Mouse (Mus musculus) CH12.LX (cell line): ENCODE measurements at regions not wholly inside any gene's neighbourhood (a gene's known extent, or its start where the extent isn't known, plus 50 kb on each side); places are given as distances from the start of the nearest gene placed in this dataset.

Source experiments
- DNase-seq: peaks from one replicate; pipeline ENCODE4 v3.0.0-alpha.2; 2013; ENCODE audit errors: extremely low read depth
- H3K27ac ChIP-seq: 2 replicates; pipeline ENCODE4 v1.5.1; 2012; ENCODE audit warnings: low read depth, mild to moderate bottlenecking, control low read depth, moderate library complexity; ENCODE audit not compliant: insufficient read depth
- H3K27me3 ChIP-seq: replicated peaks from 2 replicates; pipeline ENCODE3; 2012; ENCODE audit warnings: inconsistent platforms
- H3K36me3 ChIP-seq, 2 experiments: replicated peaks in 1 of 2; 2 replicates each; pipeline versions ENCODE3 to v1.6.1; 2012; ENCODE audit warnings: inconsistent platforms in 1 of 2, low read length in 1 of 2, mild to moderate bottlenecking in 1 of 2, mixed read lengths in 1 of 2, moderate library complexity in 1 of 2; ENCODE audit not compliant: control insufficient read depth in 1 of 2, insufficient read depth in 1 of 2
- H3K4me1 ChIP-seq, 2 experiments: 2 replicates each; pipeline ENCODE4 v1.6.1; 2012; ENCODE audit warnings: inconsistent platforms in 1 of 2, moderate library complexity in 1 of 2; ENCODE audit not compliant: insufficient read depth in 2 of 2, control insufficient read depth in 1 of 2
- H3K4me2 ChIP-seq: 2 replicates; pipeline ENCODE4 v1.6.1; 2012; ENCODE audit warnings: low read depth, mild to moderate bottlenecking, control low read depth; ENCODE audit not compliant: poor library complexity, insufficient read depth, severe bottlenecking
- H3K4me3 ChIP-seq, 3 experiments: fragments of 150-350 bp in 1 of 3; sonication (generic) in 1 of 3; replicated peaks in 1 of 3; 2 replicates each; pipeline versions ENCODE3 to v1.5.1; 2011 to 2012; ENCODE audit warnings: low read depth in 2 of 3, low read length in 2 of 3, mild to moderate bottlenecking in 2 of 3, moderate library complexity in 2 of 3, control low read depth in 1 of 3, improper control_type of control experiment in 1 of 3, inconsistent platforms in 1 of 3, mixed read lengths in 1 of 3; ENCODE audit not compliant: poor library complexity in 1 of 3
- H3K79me2 ChIP-seq: replicated peaks from 2 replicates; pipeline ENCODE4 v1.6.1; 2012; ENCODE audit warnings: mild to moderate bottlenecking, moderate library complexity; ENCODE audit not compliant: control insufficient read depth, poor library complexity, insufficient read depth, severe bottlenecking; ENCODE audit errors: extremely low read depth
- H3K9ac ChIP-seq: 2 replicates; pipeline ENCODE4 v1.6.1; 2012; ENCODE audit warnings: low read depth, mild to moderate bottlenecking, control low read depth, moderate library complexity; ENCODE audit not compliant: insufficient read depth
- H3K9me3 ChIP-seq: replicated peaks from 2 replicates; pipeline ENCODE3; 2012; ENCODE audit warnings: low read length, inconsistent platforms, mixed read lengths
- CHD2 ChIP-seq: IDR thresholded peaks from 2 replicates; pipeline ENCODE4 v1.6.1; 2011; ENCODE audit warnings: low read length, improper control_type of control experiment
- CTCF ChIP-seq, 2 experiments: IDR thresholded peaks in 1 of 2; conservative IDR thresholded peaks in 1 of 2; 2 replicates each; pipeline ENCODE4 v1.5.1; 2011 to 2012; ENCODE audit warnings: low read depth in 2 of 2, low read length in 2 of 2, improper control_type of control experiment in 1 of 2, inconsistent platforms in 1 of 2, mild to moderate bottlenecking in 1 of 2, moderate library complexity in 1 of 2
- GABPA ChIP-seq: IDR thresholded peaks from 2 replicates; pipeline ENCODE4 v1.6.1; 2012; ENCODE audit warnings: low read depth, low read length, improper control_type of control experiment, inconsistent platforms; ENCODE audit not compliant: insufficient replicate concordance
- HCFC1 ChIP-seq: IDR thresholded peaks from 2 replicates; pipeline ENCODE4 v1.6.1; 2012; ENCODE audit warnings: low read depth, mild to moderate bottlenecking, inconsistent platforms, low read length, improper control_type of control experiment
- IRF4 ChIP-seq: IDR thresholded peaks from 2 replicates; pipeline ENCODE4 v1.6.1; 2014; ENCODE audit warnings: low read depth, mild to moderate bottlenecking, inconsistent platforms, low read length, improper control_type of control experiment
- JUN ChIP-seq: IDR thresholded peaks from 2 replicates; pipeline ENCODE4 v1.6.1; 2011; ENCODE audit warnings: low read depth, mild to moderate bottlenecking, low read length, improper control_type of control experiment, moderate library complexity; ENCODE audit not compliant: insufficient read depth
- JUND ChIP-seq: conservative IDR thresholded peaks from 2 replicates; pipeline ENCODE4 v1.6.1; 2011; ENCODE audit warnings: low read depth, low read length, improper control_type of control experiment
- MAFK ChIP-seq: IDR thresholded peaks from 2 replicates; pipeline ENCODE4 v1.6.1; 2011; ENCODE audit warnings: low read length, improper control_type of control experiment; ENCODE audit not compliant: insufficient replicate concordance
- MAX ChIP-seq: IDR thresholded peaks from 2 replicates; pipeline ENCODE4 v1.6.1; 2011; ENCODE audit warnings: low read length, improper control_type of control experiment
- MAZ ChIP-seq: IDR thresholded peaks from 2 replicates; pipeline ENCODE4 v1.6.1; 2012; ENCODE audit warnings: low read depth, mild to moderate bottlenecking, inconsistent platforms, low read length, improper control_type of control experiment, moderate library complexity
- MYC ChIP-seq: IDR thresholded peaks from 2 replicates; pipeline ENCODE4 v1.6.1; 2011; ENCODE audit warnings: low read depth, mild to moderate bottlenecking, improper control_type of control experiment, low read length
- PAX5 ChIP-seq: IDR thresholded peaks from 2 replicates; pipeline ENCODE4 v1.6.1; 2012; ENCODE audit warnings: low read length, inconsistent platforms, mixed read lengths
- POLR2A ChIP-seq: IDR thresholded peaks from 2 replicates; pipeline ENCODE4 v1.6.1; 2011; ENCODE audit warnings: low read depth, mild to moderate bottlenecking, improper control_type of control experiment, low read length
- RCOR1 ChIP-seq: conservative IDR thresholded peaks from 2 replicates; pipeline ENCODE4 v1.6.1; 2012; ENCODE audit warnings: low read depth, mild to moderate bottlenecking, inconsistent platforms, low read length, improper control_type of control experiment
- SIN3A ChIP-seq: IDR thresholded peaks from 2 replicates; pipeline ENCODE4 v1.6.1; 2012; ENCODE audit warnings: low read length, improper control_type of control experiment, inconsistent platforms
- SMC3 ChIP-seq: IDR thresholded peaks from 2 replicates; pipeline ENCODE4 v1.6.1; 2011; ENCODE audit warnings: low read depth, low read length, improper control_type of control experiment
- TBP ChIP-seq: conservative IDR thresholded peaks from 2 replicates; pipeline ENCODE4 v1.6.1; 2011; ENCODE audit warnings: low read depth, low read length, improper control_type of control experiment
- TCF12 ChIP-seq: IDR thresholded peaks from 2 replicates; pipeline ENCODE4 v1.6.1; 2014; ENCODE audit warnings: low read depth, mild to moderate bottlenecking, inconsistent platforms, low read length, improper control_type of control experiment
- USF1 ChIP-seq: IDR thresholded peaks from 2 replicates; pipeline ENCODE4 v1.6.1; 2014; ENCODE audit warnings: low read depth, mild to moderate bottlenecking, inconsistent platforms, low read length, improper control_type of control experiment
- USF2 ChIP-seq: conservative IDR thresholded peaks from 2 replicates; pipeline ENCODE4 v1.6.1; 2011; ENCODE audit warnings: low read depth, low read length, improper control_type of control experiment
- ZKSCAN1 ChIP-seq: IDR thresholded peaks from 2 replicates; pipeline ENCODE4 v1.6.1; 2012; ENCODE audit warnings: low read depth, inconsistent platforms, low read length, improper control_type of control experiment, borderline replicate concordance
- ZMIZ1 ChIP-seq: IDR thresholded peaks from 2 replicates; pipeline ENCODE4 v1.6.1; 2012; ENCODE audit warnings: low read depth, mild to moderate bottlenecking, inconsistent platforms, low read length, improper control_type of control experiment
- dilution Hi-C: fragments of 300-500 bp; cut with MboI; formaldehyde crosslinking; loops from 2 replicates; pipeline ENCODE4 v1.14.3; 2020; ENCODE audit warnings: low sequenced_read_pairs; ENCODE audit not compliant: extremely low pct_unique_long_range_greater_than_20kb, extremely low pct_ligation_motif_present
- in situ Hi-C: fragments of 300-500 bp; cut with MboI; formaldehyde crosslinking; loops from 3 replicates; pipeline ENCODE4 v1.14.3; 2019; ENCODE audit warnings: low sequenced_read_pairs, low pct_ligation_motif_present, low pct_unique_long_range_greater_than_20kb, mixed read lengths

GRCm38 (mm10) chr1:169187658-169188057, 343.6 kb downstream of the Nuf2 start:
- H3K4me1 ChIP-seq, result no peaks in the 10 kb centered on the region
- in situ Hi-C loops (no loop called here), dilution Hi-C loops (no loop called here)
- no peak for DNase-seq
- H3K27me3 ChIP-seq, result no peaks in the 10 kb centered on the region
- no peaks in the 10 kb centered on the region for H3K79me2 ChIP-seq
- H3K9ac ChIP-seq, result no peak overlapping the region
- H3K36me3 ChIP-seq, result no peaks in the 10 kb centered on the region
- no peak overlapping the region for H3K27ac ChIP-seq
- no peak overlapping the region for H3K4me2 ChIP-seq
- H3K9me3 ChIP-seq, result peaks cover 35% of the 10 kb centered on the region
- no peak overlapping the region for H3K4me3 ChIP-seq
- no peak for TF ChIP-seq USF1
- no peak for TF ChIP-seq SIN3A
- TF ChIP-seq SMC3, result no peak
- TF ChIP-seq MAZ, result no peak

GRCm38 (mm10) chr1:169170405-169170804, 360.9 kb downstream of the Nuf2 start:
- H3K9ac ChIP-seq, result no peak overlapping the region
- H3K79me2 ChIP-seq, result no peaks in the 10 kb centered on the region
- no peak overlapping the region for H3K4me3 ChIP-seq
- no peak for TF ChIP-seq RCOR1
- TF ChIP-seq CTCF (conservative IDR thresholded peaks at IDR 0.05 in 1 of 2, IDR thresholded peaks at IDR 0.05 in 1 of 2; ENCODE audit: low read depth in 2 of 2, low read length in 2 of 2), result no peak
- no peak for TF ChIP-seq GABPA
- TF ChIP-seq JUND, result no peak
- TF ChIP-seq JUN, result no peak
- TF ChIP-seq IRF4, result no peak
- no peak for TF ChIP-seq MAX
- no peak for TF ChIP-seq MYC
- TF ChIP-seq USF2, result no peak
- no peak for TF ChIP-seq USF1
- TF ChIP-seq TCF12, result no peak
- no peak for TF ChIP-seq PAX5
- no peak for TF ChIP-seq ZKSCAN1
- TF ChIP-seq HCFC1, result no peak
- no peak for TF ChIP-seq CHD2
- no peak for TF ChIP-seq ZMIZ1
- TF ChIP-seq TBP, result no peak
- TF ChIP-seq MAFK, result no peak
- no peak for TF ChIP-seq POLR2A
- no peaks in the 10 kb centered on the region for H3K27me3 ChIP-seq
- H3K36me3 ChIP-seq, result no peaks in the 10 kb centered on the region
- no peak overlapping the region for H3K4me2 ChIP-seq
- H3K9me3 ChIP-seq, result peaks cover 43% of the 10 kb centered on the region
- dilution Hi-C loops (no loop called here), in situ Hi-C loops (no loop called here)
- no peaks in the 10 kb centered on the region for H3K4me1 ChIP-seq
- H3K27ac ChIP-seq, result no peak overlapping the region
- no peak for DNase-seq
